Mouse (Mus musculus) spleen, embryonic (tissue): ENCODE measurements at regions not wholly inside any gene's neighbourhood (a gene's known extent, or its start where the extent isn't known, plus 50 kb on each side); places are given as distances from the start of the nearest gene placed in this dataset.
"Not testable (repeated sequence)": the region's sequence is repeated elsewhere in the genome, so short reads cannot be mapped to it uniquely, and the experiment has no call there.

Experiments used
- CTCF ChIA-PET: fragments of 350-600 bp; sonication (Branson Sonifier 250); formaldehyde crosslinking; loops from one replicate; lab custom pipeline; 2022; lab: Charles Lee

GRCm38 (mm10) chr4:131416209-131416608 lies 421.9 kb downstream of the Ptpru start:
- CTCF ChIA-PET, result no interaction called here

- CTCF ChIA-PET, result no interaction called here
Measured at GRCm38 (mm10) chr4:131417159-131417748, 420.8 kb downstream of the Ptpru start.

- CTCF ChIA-PET, result no interaction called here
Measured at GRCm38 (mm10) chr4:131425311-131425710, 412.8 kb downstream of the Ptpru start.

- CTCF ChIA-PET, result no interaction called here
Measured at GRCm38 (mm10) chr4:131427871-131428270, 410.2 kb downstream of the Ptpru start.

- CTCF ChIA-PET, result no interaction called here
Measured at GRCm38 (mm10) chr4:131429356-131429755, 408.7 kb downstream of the Ptpru start.

- CTCF ChIA-PET, result no interaction called here
Measured at GRCm38 (mm10) chr4:131430420-131430819, 407.7 kb downstream of the Ptpru start.

- CTCF ChIA-PET, result interaction anchor here (0.6 kb wide), 1 partner anchor 300 kb away, joined by 4 read pairs; no protein-coding TSS in a partner anchor
Measured at GRCm38 (mm10) chr4:131431188-131431587, 406.9 kb downstream of the Ptpru start.

GRCm38 (mm10) chr4:131432591-131433177 lies 405.4 kb downstream of the Ptpru start:
- CTCF ChIA-PET, result no interaction called here

GRCm38 (mm10) chr4:131435222-131435621 lies 402.9 kb downstream of the Ptpru start:
- CTCF ChIA-PET, result no interaction called here

- CTCF ChIA-PET, result no interaction called here
Measured at GRCm38 (mm10) chr4:131438403-131438802, 399.7 kb downstream of the Ptpru start.

GRCm38 (mm10) chr4:131438883-131439282 lies 399.2 kb downstream of the Ptpru start:
- CTCF ChIA-PET, result no interaction called here

GRCm38 (mm10) chr4:131440845-131441244 lies 397.2 kb downstream of the Ptpru start:
- CTCF ChIA-PET, result no interaction called here

GRCm38 (mm10) chr4:131443518-131443917 lies 394.6 kb downstream of the Ptpru start:
- CTCF ChIA-PET, result no interaction called here

GRCm38 (mm10) chr4:131450296-131450695 lies 387.8 kb downstream of the Ptpru start:
- CTCF ChIA-PET, result not testable (repeated sequence)

GRCm38 (mm10) chr4:131457551-131457950 lies 380.5 kb downstream of the Ptpru start:
- CTCF ChIA-PET, result no interaction called here

GRCm38 (mm10) chr4:131459746-131460145 lies 378.3 kb downstream of the Ptpru start:
- CTCF ChIA-PET, result no interaction called here

GRCm38 (mm10) chr4:131461312-131461711 lies 376.8 kb downstream of the Ptpru start:
- CTCF ChIA-PET, result no interaction called here

GRCm38 (mm10) chr4:131461728-131462127 lies 376.4 kb downstream of the Ptpru start:
- CTCF ChIA-PET, result no interaction called here

- CTCF ChIA-PET, result no interaction called here
Measured at GRCm38 (mm10) chr4:131475023-131475422, 363.1 kb downstream of the Ptpru start.

GRCm38 (mm10) chr4:131478923-131479322 lies 359.2 kb downstream of the Ptpru start:
- CTCF ChIA-PET, result no interaction called here

- CTCF ChIA-PET, result no interaction called here
Measured at GRCm38 (mm10) chr4:131483958-131484605, 354.0 kb downstream of the Ptpru start.

GRCm38 (mm10) chr4:131484607-131485111 lies 353.4 kb downstream of the Ptpru start:
- CTCF ChIA-PET, result no interaction called here
